Mouse (Mus musculus): ENCODE data around the gene Gm29427.
A peak's percentile ranks its signal among the peaks of the same experiment; 100 is the strongest.

DNA sequence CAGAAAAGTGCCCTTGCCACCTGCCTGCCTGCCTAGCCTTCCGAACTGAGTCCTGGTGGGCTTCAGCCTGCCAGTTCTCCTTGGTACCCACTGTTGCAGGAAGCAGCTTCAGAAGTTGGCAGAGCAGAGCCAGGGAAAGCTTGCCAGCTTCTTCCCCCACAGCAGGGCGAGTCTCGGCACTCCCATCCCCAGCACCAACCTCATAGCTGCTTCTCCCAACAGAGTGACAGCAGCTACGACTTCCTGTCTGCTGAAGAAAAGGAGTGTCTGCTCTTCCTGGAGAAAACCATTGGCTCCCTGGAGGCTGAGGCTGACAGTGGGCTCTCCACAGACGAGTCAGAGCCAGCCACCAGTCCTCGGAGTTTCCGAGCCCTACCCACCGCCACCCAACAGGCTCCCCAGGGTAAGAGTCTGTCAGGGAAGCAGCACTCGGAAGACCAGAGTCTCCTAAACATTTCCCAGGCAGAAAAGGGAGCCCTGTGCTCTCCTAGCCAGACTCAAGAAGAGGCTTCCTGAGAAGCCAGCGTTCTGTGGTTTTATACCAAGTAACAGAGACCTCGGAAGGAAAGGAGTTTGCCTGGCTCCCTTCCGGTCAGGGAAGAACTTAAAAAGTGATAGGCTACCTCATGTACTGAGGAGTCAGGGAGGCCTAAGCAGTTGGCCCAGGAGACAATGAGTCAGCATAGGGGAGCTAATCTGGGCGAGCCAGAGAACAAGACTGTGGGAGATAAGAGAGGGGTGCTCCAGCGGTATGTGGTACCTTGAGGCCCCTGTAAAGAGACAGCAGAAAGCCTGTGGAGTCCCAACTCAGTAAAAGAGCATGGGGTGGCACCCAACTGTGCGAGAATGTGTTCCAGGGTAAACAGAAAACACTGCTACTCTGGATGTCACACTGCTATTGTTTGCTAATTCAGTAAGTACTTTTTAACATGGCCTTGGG is 25.5 kb upstream of the Gm29427 start:
- TF ChIP-seq CTCF (IDR thresholded peaks at IDR 0.05; ENCODE audit: low read depth) (no peak), EP300 (IDR thresholded peaks at IDR 0.05; ENCODE audit: low read depth) (peak; percentile 100)

Data from liver, embryonic 14.5 days (tissue).